Mouse (Mus musculus) myocyte (in vitro differentiated cells): ENCODE measurements at regions not wholly inside any gene's neighbourhood (a gene's known extent, or its start where the extent isn't known, plus 50 kb on each side); places are given as distances from the start of the nearest gene placed in this dataset.

Experiments used
- H3K27me3 ChIP-seq: one replicate; pipeline ENCODE4 v1.6.1; 2011; ENCODE audit not compliant: control insufficient read depth, insufficient read depth, insufficient read length
- H3K36me3 ChIP-seq: one replicate; pipeline ENCODE4 v1.6.1; 2011; ENCODE audit not compliant: control insufficient read depth, insufficient read depth
- H3K4me2 ChIP-seq: one replicate; pipeline ENCODE4 v1.6.1; 2011; ENCODE audit warnings: low read depth, control low read depth
- H3K4me3 ChIP-seq: one replicate; pipeline ENCODE4 v1.5.1; 2011; ENCODE audit warnings: mild to moderate bottlenecking, control low read depth, moderate library complexity
- H3K79me2 ChIP-seq: one replicate; pipeline ENCODE4 v1.6.1; 2011; ENCODE audit not compliant: control insufficient read depth, insufficient read depth
- H3ac ChIP-seq: one replicate; pipeline ENCODE4 v1.6.1; 2011; ENCODE audit not compliant: control insufficient read depth, insufficient read length
- CEBPB ChIP-seq: IDR thresholded peaks from 2 replicates; pipeline ENCODE4 v1.6.1; 2011; ENCODE audit warnings: mild to moderate bottlenecking, moderate library complexity; ENCODE audit not compliant: poor library complexity, insufficient read depth, severe bottlenecking
- E2F4 ChIP-seq: IDR thresholded peaks from one replicate; pipeline ENCODE4 v1.6.1; 2011; ENCODE audit warnings: mild to moderate bottlenecking, control low read depth, moderate library complexity; ENCODE audit not compliant: insufficient read depth
- MAX ChIP-seq: IDR thresholded peaks from one replicate; pipeline ENCODE4 v1.6.1; 2011; ENCODE audit warnings: low read depth, mild to moderate bottlenecking, control low read depth
- MYOD1 ChIP-seq, 3 experiments: IDR thresholded peaks; one replicate each; pipeline ENCODE4 v1.6.1; 2011; ENCODE audit warnings: control low read depth in 2 of 3, low read depth in 2 of 3, mild to moderate bottlenecking in 2 of 3, moderate library complexity in 1 of 3; ENCODE audit not compliant: insufficient read length in 2 of 3, control insufficient read depth in 1 of 3
- MYOG ChIP-seq, 3 experiments: IDR thresholded peaks; one replicate each; pipeline ENCODE4 v1.6.1; 2011; ENCODE audit warnings: control low read depth in 2 of 3, low read depth in 2 of 3, mild to moderate bottlenecking in 2 of 3; ENCODE audit not compliant: insufficient read length in 2 of 3, control insufficient read depth in 1 of 3, insufficient read depth in 1 of 3
- POLR2A ChIP-seq: IDR thresholded peaks from one replicate; pipeline ENCODE4 v1.6.1; 2011; ENCODE audit warnings: low read depth, mild to moderate bottlenecking, control low read depth, moderate library complexity; ENCODE audit not compliant: insufficient read length
- POLR2AphosphoS2 ChIP-seq: IDR thresholded peaks from one replicate; pipeline ENCODE4 v1.6.1; 2011; ENCODE audit warnings: low read depth, control low read depth; ENCODE audit not compliant: insufficient read length
- REST ChIP-seq: IDR thresholded peaks from one replicate; pipeline ENCODE4 v1.6.1; 2011; ENCODE audit warnings: mild to moderate bottlenecking, control low read depth, moderate library complexity; ENCODE audit not compliant: insufficient read depth, insufficient read length
- SRF ChIP-seq: IDR thresholded peaks from one replicate; pipeline ENCODE4 v1.6.1; 2011; ENCODE audit warnings: low read depth; ENCODE audit not compliant: control insufficient read depth, insufficient read length
- TCF12 ChIP-seq: IDR thresholded peaks from one replicate; pipeline ENCODE4 v1.6.1; 2011; ENCODE audit warnings: mild to moderate bottlenecking, control low read depth; ENCODE audit not compliant: poor library complexity, insufficient read depth, severe bottlenecking
- TCF3 ChIP-seq: IDR thresholded peaks from one replicate; pipeline ENCODE4 v1.6.1; 2011; ENCODE audit warnings: low read depth, control low read depth; ENCODE audit not compliant: insufficient read length
- USF1 ChIP-seq: IDR thresholded peaks from one replicate; pipeline ENCODE4 v1.6.1; 2011; ENCODE audit warnings: low read depth, mild to moderate bottlenecking, control low read depth, moderate library complexity

DNA sequence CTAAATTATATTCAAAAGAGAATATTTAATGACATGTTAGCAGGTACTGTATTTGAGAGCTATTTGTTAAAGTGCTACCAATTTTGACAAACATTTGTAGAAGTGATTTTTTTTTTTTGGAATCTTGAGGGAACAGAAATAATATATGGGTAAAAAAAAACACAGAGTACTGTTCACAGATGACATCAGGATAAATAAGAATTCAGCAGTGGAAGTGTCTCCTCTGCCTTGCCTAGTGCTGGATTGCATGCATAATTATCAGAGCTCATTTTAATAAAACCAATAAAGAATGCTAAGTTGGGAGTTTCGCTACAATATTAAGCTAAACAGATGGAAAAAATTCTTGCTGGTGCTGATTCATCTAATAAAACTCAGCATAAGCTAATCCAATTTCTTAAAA lies 194.6 kb downstream of the Cdh26 start:
- no peak overlapping the region for H3ac ChIP-seq
- no peaks in the 10 kb centered on the region for H3K27me3 ChIP-seq
- H3K4me3 ChIP-seq = no peak overlapping the region
- TF ChIP-seq USF1 = no peak
- no peak for TF ChIP-seq TCF12
- no peak for TF ChIP-seq POLR2AphosphoS2
- no peak for TF ChIP-seq MAX
- TF ChIP-seq E2F4 = no peak
- TF ChIP-seq POLR2A = no peak
- TF ChIP-seq MYOD1 (IDR thresholded peaks at IDR 0.05; ENCODE audit: control insufficient read depth in 1 of 3, insufficient read length in 2 of 3, low read depth in 2 of 3) = no peak
- no peak for TF ChIP-seq MYOG (IDR thresholded peaks at IDR 0.05; ENCODE audit: control insufficient read depth in 1 of 3, insufficient read depth in 1 of 3, insufficient read length in 2 of 3, low read depth in 2 of 3)
- no peak for TF ChIP-seq CEBPB
- no peak for TF ChIP-seq TCF3
- no peak for TF ChIP-seq REST
- no peak for TF ChIP-seq SRF
- no peak overlapping the region for H3K4me2 ChIP-seq
- H3K79me2 ChIP-seq = no peaks in the 10 kb centered on the region
- H3K36me3 ChIP-seq = no peaks in the 10 kb centered on the region

DNA sequence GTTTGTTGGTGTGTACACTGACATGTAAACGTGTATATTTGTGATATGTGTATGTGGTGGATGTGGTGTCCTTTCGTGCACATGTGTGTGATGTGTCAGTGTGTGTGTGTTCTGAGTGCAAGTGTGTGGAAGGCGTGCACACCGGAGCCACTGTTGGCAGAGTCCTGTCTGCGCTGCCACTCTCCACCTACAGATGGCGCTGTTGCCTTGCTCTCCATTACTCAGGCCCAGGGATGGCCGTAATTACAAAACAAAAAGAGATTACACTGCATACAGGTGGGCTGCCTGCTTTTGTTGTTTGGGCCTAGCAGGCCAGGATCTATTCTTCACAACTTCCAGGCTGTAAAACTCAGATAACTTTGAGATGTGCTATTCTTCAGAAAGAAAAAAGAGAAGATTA lies 199.4 kb downstream of the Cdh26 start:
- H3ac ChIP-seq = no peak overlapping the region
- H3K79me2 ChIP-seq = no peaks in the 10 kb centered on the region
- H3K36me3 ChIP-seq = no peaks in the 10 kb centered on the region
- H3K4me3 ChIP-seq = no peak overlapping the region
- no peaks in the 10 kb centered on the region for H3K27me3 ChIP-seq
- H3K4me2 ChIP-seq = no peak overlapping the region
- TF ChIP-seq REST = no peak

DNA sequence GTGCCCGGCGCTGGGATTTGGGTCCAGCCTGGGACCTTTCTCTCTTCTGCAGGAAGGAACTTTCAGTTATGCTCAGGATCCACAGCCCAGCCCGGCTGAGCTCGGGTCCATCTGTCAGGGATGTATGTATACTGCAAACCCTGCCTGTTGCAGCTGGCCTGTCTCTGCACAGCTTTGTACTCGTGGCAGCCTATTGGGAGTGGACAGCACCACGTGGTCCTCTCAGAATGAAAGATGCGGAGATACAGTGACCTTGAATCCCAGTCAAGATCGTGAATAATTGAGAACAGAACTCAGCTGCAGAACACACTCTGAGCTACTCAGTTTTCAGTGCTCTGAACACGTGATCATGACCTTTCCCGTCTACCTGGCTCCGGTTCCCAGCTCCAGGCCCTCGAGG lies 200.2 kb downstream of the Cdh26 start:
- Histone ChIP-seq H3K79me2 (no peaks in the 10 kb centered on the region), H3K27me3 (no peaks in the 10 kb centered on the region), H3K4me3 (no peak overlapping the region), H3K36me3 (no peaks in the 10 kb centered on the region), H3K4me2 (no peak overlapping the region), H3ac (no peak overlapping the region)
- no peak for TF ChIP-seq TCF3
- no peak for TF ChIP-seq TCF12
- no peak for TF ChIP-seq MYOD1 (IDR thresholded peaks at IDR 0.05; ENCODE audit: control insufficient read depth in 1 of 3, insufficient read length in 2 of 3, low read depth in 2 of 3)
- TF ChIP-seq MAX = no peak
- no peak for TF ChIP-seq POLR2A
- TF ChIP-seq POLR2AphosphoS2 = no peak
- TF ChIP-seq SRF = no peak
- TF ChIP-seq E2F4 = no peak
- no peak for TF ChIP-seq MYOG (IDR thresholded peaks at IDR 0.05; ENCODE audit: control insufficient read depth in 1 of 3, insufficient read depth in 1 of 3, insufficient read length in 2 of 3, low read depth in 2 of 3)
- TF ChIP-seq USF1 = no peak

DNA sequence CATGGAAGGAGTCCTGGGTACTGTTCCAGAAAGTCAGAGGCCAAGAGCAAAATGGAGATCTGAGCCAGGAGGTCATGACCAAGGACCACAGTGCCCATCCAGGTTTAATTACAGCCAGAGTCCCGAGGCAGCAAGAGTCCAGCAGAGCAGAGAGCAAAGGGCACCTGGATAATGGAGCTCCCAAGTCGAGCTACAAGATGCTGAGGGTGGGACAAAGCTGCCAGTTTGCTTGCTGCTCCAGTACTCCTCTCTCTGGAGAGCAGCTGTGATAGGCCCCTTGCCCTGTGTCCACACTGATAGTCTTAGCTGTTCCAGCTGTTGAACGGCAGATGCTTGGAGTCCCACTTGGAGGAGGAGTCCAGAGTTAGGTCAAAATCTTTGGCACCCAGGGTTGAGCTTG lies 201.0 kb downstream of the Cdh26 start:
- Histone ChIP-seq H3ac (no peak overlapping the region), H3K36me3 (no peaks in the 10 kb centered on the region), H3K27me3 (no peaks in the 10 kb centered on the region), H3K4me3 (no peak overlapping the region), H3K79me2 (no peaks in the 10 kb centered on the region), H3K4me2 (no peak overlapping the region)
- TF ChIP-seq TCF3 (no peak), POLR2AphosphoS2 (no peak), REST (no peak), POLR2A (no peak), MYOG (IDR thresholded peaks at IDR 0.05; ENCODE audit: control insufficient read depth in 1 of 3, insufficient read depth in 1 of 3, insufficient read length in 2 of 3, low read depth in 2 of 3) (no peak), MYOD1 (IDR thresholded peaks at IDR 0.05; ENCODE audit: control insufficient read depth in 1 of 3, insufficient read length in 2 of 3, low read depth in 2 of 3) (no peak), TCF12 (no peak), USF1 (no peak), E2F4 (no peak), MAX (no peak), SRF (no peak), CEBPB (no peak)

GRCm38 (mm10) chr2:178631966-178632365 lies 201.6 kb downstream of the Cdh26 start:
- TF ChIP-seq TCF12 = no peak
- no peak for TF ChIP-seq POLR2AphosphoS2
- no peak for TF ChIP-seq SRF
- no peak for TF ChIP-seq MYOD1 (IDR thresholded peaks at IDR 0.05; ENCODE audit: control insufficient read depth in 1 of 3, insufficient read length in 2 of 3, low read depth in 2 of 3)
- TF ChIP-seq TCF3 = no peak
- TF ChIP-seq MYOG (IDR thresholded peaks at IDR 0.05; ENCODE audit: control insufficient read depth in 1 of 3, insufficient read depth in 1 of 3, insufficient read length in 2 of 3, low read depth in 2 of 3) = no peak
- no peak for TF ChIP-seq E2F4
- TF ChIP-seq MAX = no peak
- no peak for TF ChIP-seq USF1
- TF ChIP-seq POLR2A = no peak
- H3K4me2 ChIP-seq = no peak overlapping the region

More at GRCm38 (mm10) chr2:178631966-178632365, 201.6 kb downstream of the Cdh26 start:
- H3K27me3 ChIP-seq = no peaks in the 10 kb centered on the region
- H3ac ChIP-seq = no peak overlapping the region
- no peaks in the 10 kb centered on the region for H3K36me3 ChIP-seq
- no peak overlapping the region for H3K4me3 ChIP-seq
- no peaks in the 10 kb centered on the region for H3K79me2 ChIP-seq
